Mouse (Mus musculus) thymus, adult 2 months (tissue): Measurements from ENCODE around the gene Arid1a. TPM values are rescaled to one million over a fixed set of nuclear protein-coding genes. Genes with fewer than 3 reads are reported as not detected.
A peak's percentile ranks its signal among the peaks of the same experiment; 100 is the strongest.

Experiments used
- DNase-seq: peaks from one replicate; pipeline ENCODE4 v3.0.0; 2021
- H3K27ac ChIP-seq: fragments of 200-500 bp; 2 replicates; pipeline ENCODE4 v1.5.1; 2012; ENCODE audit warnings: low read length, control low read depth; ENCODE audit not compliant: control insufficient read depth, insufficient read depth
- H3K27me3 ChIP-seq: fragments of 200-500 bp; 2 replicates; pipeline ENCODE4 v1.6.1; 2012; ENCODE audit warnings: mild to moderate bottlenecking, low read length, moderate library complexity, mixed read lengths; ENCODE audit not compliant: control insufficient read depth, insufficient read depth
- H3K36me3 ChIP-seq: fragments of 200-500 bp; 2 replicates; pipeline ENCODE4 v1.6.1; 2012; ENCODE audit warnings: mild to moderate bottlenecking, low read length, moderate library complexity; ENCODE audit not compliant: control insufficient read depth, insufficient read depth
- H3K4me1 ChIP-seq: fragments of 200-500 bp; replicated peaks from 2 replicates; pipeline ENCODE4 v1.6.1; 2012; ENCODE audit warnings: low read length; ENCODE audit not compliant: control insufficient read depth, insufficient read depth
- H3K4me3 ChIP-seq: fragments of 200-500 bp; 2 replicates; pipeline ENCODE4 v1.5.1; 2012; ENCODE audit warnings: mild to moderate bottlenecking, low read length, control low read depth, moderate library complexity; ENCODE audit not compliant: control insufficient read depth, insufficient read depth
- CTCF ChIP-seq: fragments of 200-500 bp; IDR thresholded peaks from 2 replicates; pipeline ENCODE4 v1.5.1; 2012; ENCODE audit warnings: mild to moderate bottlenecking, control low read depth, low read length, moderate library complexity, borderline replicate concordance; ENCODE audit not compliant: control insufficient read depth, poor library complexity, insufficient read depth; ENCODE audit errors: extremely low read depth
- POLR2A ChIP-seq: fragments of 200-500 bp; IDR thresholded peaks from 2 replicates; pipeline ENCODE4 v1.6.1; 2012; ENCODE audit warnings: mild to moderate bottlenecking, low read length, control low read depth, moderate library complexity; ENCODE audit not compliant: control insufficient read depth, poor library complexity, insufficient read depth; ENCODE audit errors: extremely low read depth
- WGBS: fragments of 180-500 bp; shearing (Covaris S2); methylation state at CpG from one replicate; pipeline ENCODE4 v1.1.7; 2018; 5-methylcytosine and 5-hydroxymethylcytosine counted together
- polyA plus RNA-seq: library from polyadenylated mRNA; depleted of rRNA; stranded (reverse); fragments of >200 nt; gene quantifications from 2 replicates; pipeline ENCODE4 v1.2.3, GENCODE M21; 2012

Gene Arid1a
- polyA plus RNA-seq, 1 experiment = 289 TPM

DNA sequence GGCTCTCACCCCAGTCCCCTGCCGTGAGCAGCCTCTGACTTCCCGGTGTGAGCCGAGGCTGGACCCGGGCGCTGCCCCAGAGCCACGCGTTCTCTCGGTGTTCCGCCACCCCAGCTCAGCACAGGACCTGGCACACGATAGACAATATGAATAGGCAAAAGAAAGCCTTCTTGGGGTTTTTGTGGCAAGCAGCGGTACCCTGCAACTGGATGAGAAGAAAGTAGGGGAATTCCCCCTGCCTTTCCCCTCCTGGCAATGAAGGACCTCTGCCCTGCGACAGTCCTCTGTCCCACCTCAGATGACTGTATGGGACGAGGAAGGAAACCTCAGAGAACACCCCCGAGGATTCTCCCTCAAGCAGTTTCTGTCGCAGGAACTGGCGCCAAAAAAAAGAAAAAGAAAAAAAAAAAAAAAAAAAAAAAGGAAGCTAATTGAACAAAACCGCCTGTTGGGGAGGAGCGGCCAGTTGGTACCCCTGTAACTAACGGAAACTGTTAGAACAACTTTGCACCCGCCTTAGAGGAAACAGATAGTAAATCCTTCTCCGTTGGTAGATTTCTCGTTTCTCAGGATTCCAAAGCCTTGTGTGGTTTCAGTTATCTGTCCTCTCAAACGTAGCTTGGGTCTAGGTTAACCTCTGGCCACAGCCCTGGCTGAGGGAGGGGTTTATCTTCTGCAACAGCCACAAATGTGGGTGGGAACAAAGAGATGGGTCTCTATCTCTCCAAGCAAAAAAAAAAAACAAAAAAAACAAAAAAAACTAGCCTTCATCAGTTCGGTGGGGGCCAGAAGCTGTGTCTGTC is 83.5 kb downstream of the Arid1a start:
- peak overlapping the region; percentile 97 for H3K27ac ChIP-seq
- TF ChIP-seq POLR2A (0 out of 2 replicates have a peak, but pooled peaks have one; percentile 12), CTCF (no peak)
- no peaks in the 10 kb centered on the region for H3K27me3 ChIP-seq
- H3K36me3 ChIP-seq = no peaks in the 10 kb centered on the region
- peak overlapping the region; percentile 96 for H3K4me3 ChIP-seq
- peak; percentile 41 for DNase-seq
- WGBS = under 1% methylated on average over 24 of the region's 24 CpGs
- peaks cover 15% of the 10 kb centered on the region for H3K4me1 ChIP-seq

DNA sequence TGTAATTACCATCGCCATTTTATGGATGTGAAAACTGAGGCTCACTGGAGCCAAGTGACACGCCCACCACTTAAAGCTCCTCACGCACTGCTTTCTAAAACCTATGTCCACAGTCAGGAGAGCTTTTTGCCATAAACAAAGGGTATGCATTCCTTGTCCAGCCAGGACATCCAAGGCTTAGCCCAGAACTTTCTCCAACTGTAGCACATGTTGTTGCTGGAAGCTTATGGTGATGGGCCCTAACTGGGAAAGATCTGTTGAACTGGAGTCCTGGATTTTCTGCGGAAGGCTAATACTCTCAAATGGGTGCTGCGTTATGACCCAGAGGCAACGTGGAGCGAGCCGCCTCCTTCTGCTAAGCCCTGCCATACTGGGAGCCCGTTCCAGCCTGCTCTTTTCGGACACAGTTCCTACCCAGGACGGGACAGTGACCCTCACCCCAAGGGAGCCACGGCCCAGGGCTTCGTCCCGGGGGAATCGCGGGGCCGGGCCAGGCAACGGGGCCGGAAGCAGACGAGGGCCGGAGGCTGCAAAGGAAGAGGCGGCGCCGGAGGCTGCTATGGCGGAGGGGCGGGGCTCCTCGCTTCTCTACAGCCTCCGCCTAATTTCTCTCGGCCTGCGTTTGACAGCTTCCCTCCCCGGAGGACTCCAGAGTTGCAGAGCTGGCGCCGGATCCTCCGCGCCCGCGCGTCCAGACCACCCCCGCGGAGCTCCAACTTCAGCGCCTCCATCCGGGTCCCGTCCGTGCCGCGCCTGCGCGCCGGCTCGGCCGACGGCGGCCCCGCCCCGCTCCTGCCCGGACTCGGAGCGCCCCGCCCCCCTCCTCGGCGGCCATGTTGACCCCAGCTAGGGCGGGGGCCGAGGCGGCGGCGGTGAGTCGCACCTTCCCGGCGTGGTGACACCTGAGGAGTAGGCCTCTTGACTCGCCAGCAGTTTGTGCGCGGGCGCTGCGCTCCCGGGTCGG is 84.4 kb downstream of the Arid1a start, which contains the start of gene Pigv:
Gene Pigv (minus strand): TSS at position 767 of the 964 bp plus-strand sequence.
- under 1% methylated on average over 76 of the region's 76 CpGs for WGBS

DNA sequence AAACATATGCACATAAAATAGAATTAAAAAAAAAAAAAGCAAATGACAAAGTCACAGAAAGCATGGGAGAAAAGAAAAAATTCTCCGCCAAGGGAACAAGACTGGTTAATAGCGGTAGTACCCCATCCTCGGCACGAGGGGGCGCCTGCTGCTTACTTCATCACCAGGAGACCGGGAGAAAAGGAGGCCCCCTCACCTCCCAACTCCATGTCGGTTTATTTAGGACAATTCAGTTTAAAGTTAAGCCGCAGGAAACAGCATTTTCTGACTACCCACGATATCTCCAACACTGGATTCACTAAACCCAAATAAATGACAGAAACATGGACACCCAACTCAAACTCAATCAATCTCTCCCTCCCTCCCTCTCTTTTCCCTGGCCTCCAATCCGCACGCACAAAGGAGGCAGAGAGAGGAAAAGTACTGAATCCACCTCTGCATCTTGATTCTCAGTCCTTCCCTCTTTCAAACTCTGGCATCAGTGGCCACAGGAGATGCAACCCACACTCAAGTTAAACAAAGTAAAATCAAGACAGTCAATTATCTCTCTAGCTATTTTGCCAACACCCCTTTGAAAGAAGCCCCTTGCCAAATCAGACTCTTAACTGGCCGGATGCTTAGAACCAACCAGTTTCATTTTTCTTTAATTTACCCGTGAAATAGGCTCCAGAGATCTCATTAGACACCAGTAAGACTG is 85.2 kb downstream of the Arid1a start:
- WGBS = 2% methylated on average over 13 of the region's 13 CpGs
- peak; percentile 84 for DNase-seq
- Histone ChIP-seq H3K4me1 (peaks cover 20% of the 10 kb centered on the region), H3K36me3 (no peaks in the 10 kb centered on the region), H3K4me3 (peak overlapping the region; percentile 96; the same call in 1 of the 2 replicates), H3K27me3 (no peaks in the 10 kb centered on the region), H3K27ac (peak overlapping the region; percentile 97)
- TF ChIP-seq CTCF = peak; percentile 88; the same call in 1 of the 2 replicates
- no peak for TF ChIP-seq POLR2A

More for the DNA sequence above, 84.4 kb downstream of the Arid1a start, which contains the start of gene Pigv:
- Histone ChIP-seq H3K27me3 (no peaks in the 10 kb centered on the region), H3K36me3 (no peaks in the 10 kb centered on the region), H3K27ac (peak within 1 kb of the TSS; percentile 97), H3K4me3 (peak within 1 kb of the TSS; percentile 96), H3K4me1 (peaks cover 15% of the 10 kb centered on the region)
- peak; percentile 92 for DNase-seq
- TF ChIP-seq POLR2A (peak; percentile 81), CTCF (0 out of 2 replicates have a peak, but pooled peaks have one; percentile 29)

GRCm38 (mm10) chr4:133669652-133670210 is 86.8 kb downstream of the Arid1a start:
- H3K4me3 ChIP-seq = no peak overlapping the region
- no peak for DNase-seq
- no peaks in the 10 kb centered on the region for H3K27me3 ChIP-seq
- peaks cover 24% of the 10 kb centered on the region for H3K4me1 ChIP-seq
- no peak for TF ChIP-seq POLR2A
- TF ChIP-seq CTCF = no peak
- no peaks in the 10 kb centered on the region for H3K36me3 ChIP-seq
- 73% methylated on average over 6 of the region's 6 CpGs for WGBS
- no peak overlapping the region for H3K27ac ChIP-seq

- no peak for DNase-seq
- no peak overlapping the region for H3K27ac ChIP-seq
- 82% methylated on average over 3 of the region's 3 CpGs for WGBS
- peaks cover 14% of the 10 kb centered on the region for H3K4me1 ChIP-seq
- TF ChIP-seq CTCF (no peak), POLR2A (no peak)
- no peaks in the 10 kb centered on the region for H3K36me3 ChIP-seq
- H3K27me3 ChIP-seq = no peaks in the 10 kb centered on the region
- no peak overlapping the region for H3K4me3 ChIP-seq
Measured at GRCm38 (mm10) chr4:133668537-133668936, 88.0 kb downstream of the Arid1a start.
